Mouse (Mus musculus) liver, embryonic 14.5 days (tissue): ENCODE results near the gene Simc1. TPM values are rescaled to one million over a fixed set of nuclear protein-coding genes. Genes with fewer than 3 reads are reported as not detected.

Experiments
- ATAC-seq: fragments of 200-750 bp; cut with Nextera tagmentation; 2 replicates; pipeline ENCODE4 v1.8.0; 2017; ENCODE audit warnings: moderate number of reproducible peaks, mild to moderate bottlenecking, moderate library complexity; ENCODE audit not compliant: insufficient read depth
- DNase-seq, 3 experiments: peaks; one replicate each; pipeline ENCODE4 v3.0.0-alpha.2; 2012 to 2013; ENCODE audit warnings: low read depth in 3 of 3, low spot score in 3 of 3
- H3K27ac ChIP-seq: fragments of 300-500 bp; sonication (generic); 2 replicates; pipeline ENCODE4 v1.5.1; 2014; ENCODE audit warnings: moderate library complexity, mild to moderate bottlenecking, control low read depth, inconsistent platforms
- H3K27me3 ChIP-seq: fragments of 300-500 bp; sonication (generic); 2 replicates; pipeline ENCODE4 v1.6.1; 2014; ENCODE audit warnings: mild to moderate bottlenecking, low read length, moderate library complexity; ENCODE audit not compliant: control insufficient read depth, insufficient read depth
- H3K36me3 ChIP-seq: fragments of 300-500 bp; sonication (generic); replicated peaks from 2 replicates; pipeline ENCODE4 v1.6.1; 2014; ENCODE audit warnings: low read depth; ENCODE audit not compliant: control insufficient read depth, insufficient read depth
- H3K4me1 ChIP-seq, 2 experiments: fragments of 200-500 bp in 1 of 2; fragments of 300-500 bp in 1 of 2; sonication (generic) in 1 of 2; replicated peaks; 2 replicates each; pipeline ENCODE4 v1.6.1; 2012 to 2014; ENCODE audit warnings: antibody characterized with exemption in 1 of 2, inconsistent platforms in 1 of 2, low read length in 1 of 2; ENCODE audit not compliant: control insufficient read depth in 2 of 2, insufficient read depth in 2 of 2
- H3K4me2 ChIP-seq: fragments of 300-500 bp; sonication (generic); 2 replicates; pipeline ENCODE4 v1.6.1; 2014; ENCODE audit warnings: low read depth, mild to moderate bottlenecking, control low read depth, moderate library complexity
- H3K4me3 ChIP-seq, 2 experiments: fragments of 200-500 bp in 1 of 2; fragments of 300-500 bp in 1 of 2; sonication (generic) in 1 of 2; 2 replicates each; pipeline ENCODE4 v1.5.1; 2012 to 2014; ENCODE audit warnings: low read depth in 2 of 2, low read length in 2 of 2, mild to moderate bottlenecking in 2 of 2, control low read depth in 1 of 2, inconsistent platforms in 1 of 2, moderate library complexity in 1 of 2; ENCODE audit not compliant: insufficient read depth in 1 of 2
- H3K9ac ChIP-seq: fragments of 300-500 bp; sonication (generic); replicated peaks from 2 replicates; pipeline ENCODE4 v1.6.1; 2014; ENCODE audit warnings: mild to moderate bottlenecking, control low read depth, moderate library complexity
- H3K9me3 ChIP-seq: fragments of 300-500 bp; sonication (generic); 2 replicates; pipeline ENCODE4 v1.6.1; 2016; ENCODE audit warnings: low read length, mixed read lengths; ENCODE audit not compliant: control insufficient read depth
- CTCF ChIP-seq: IDR thresholded peaks from 2 replicates; pipeline ENCODE4 v1.5.1; 2016; ENCODE audit warnings: antibody characterized with exemption, low read depth, control low read depth
- EP300 ChIP-seq: IDR thresholded peaks from 2 replicates; pipeline ENCODE4 v1.6.1; 2016; ENCODE audit warnings: antibody characterized with exemption, low read depth
- WGBS: fragments of 180-500 bp; shearing (Covaris S2); extraction: QIAGEN DNeasy Blood & Tissue Kit; methylation state at CpG from one replicate; pipeline ENCODE4 v1.1.7; 2014; ENCODE audit not compliant: insufficient replicate concordance; 5-methylcytosine and 5-hydroxymethylcytosine counted together
- microRNA-seq: library from miRNA; unstranded; fragments of <30 nt; microRNA quantifications from one replicate; pipeline ENCODE4, GENCODE M21; 2016
- polyA plus RNA-seq, 2 experiments: library from polyadenylated mRNA; depleted of rRNA in 1 of 2; stranded (reverse) in 1 of 2; unstranded in 1 of 2; fragments of >200 nt; fragmentation: Nextera tagmentation in 1 of 2; extraction: Ambion mirVana in 1 of 2; gene quantifications; 2 replicates each; pipeline versions ENCODE4 v1.2.1 to v1.2.3; 2012 to 2014

The Simc1 gene
- polyA plus RNA-seq, 2 experiments: 2.0 to 2.8 TPM

DNA sequence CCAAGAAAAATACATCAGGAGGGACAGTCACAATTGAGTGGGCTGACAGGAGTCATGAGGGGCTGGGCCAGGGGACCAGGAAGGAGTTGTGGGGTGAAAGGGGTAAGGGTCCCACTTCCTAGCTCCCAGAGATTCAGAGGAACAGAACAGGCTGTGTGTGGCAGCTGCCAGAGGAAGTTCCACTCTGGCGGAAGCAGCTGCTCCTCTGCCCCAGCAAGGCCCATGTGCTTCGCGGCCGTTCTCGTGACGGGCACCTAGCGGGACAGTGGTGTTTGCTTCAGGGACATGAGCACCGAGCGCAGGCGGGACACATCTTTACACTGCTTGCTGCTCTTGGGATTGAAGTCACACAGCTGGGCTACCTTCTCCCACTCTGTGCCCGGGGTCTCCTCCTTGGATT lies 90.0 kb downstream of the Simc1 start:
- DNase-seq (no peak), ATAC-seq (no peak)
- WGBS: 69% methylated on average over 11 of the region's 11 CpGs
- H3K9me3 ChIP-seq: no peaks in the 10 kb centered on the region
- peaks cover 5 to 9% of the 10 kb centered on the region in 2 experiments; a peak in 2 of 4 replicates for H3K4me1 ChIP-seq
- no peak for TF ChIP-seq CTCF
- no peak for TF ChIP-seq EP300
- no peak overlapping the region for H3K9ac ChIP-seq
- no peak overlapping the region for H3K27ac ChIP-seq
- peaks cover 6% of the 10 kb centered on the region for H3K36me3 ChIP-seq
- H3K27me3 ChIP-seq: no peaks in the 10 kb centered on the region
- H3K4me2 ChIP-seq: no peak overlapping the region
- H3K4me3 ChIP-seq: no peak overlapping the region

- no peaks in the 10 kb centered on the region for H3K9me3 ChIP-seq
- no peak overlapping the region for H3K4me3 ChIP-seq
- no peak overlapping the region for H3K9ac ChIP-seq
- ATAC-seq: no peak
- DNase-seq: no peak
- H3K4me2 ChIP-seq: no peak overlapping the region
- WGBS: 76% methylated on average over 8 of the region's 8 CpGs
- H3K27me3 ChIP-seq: no peaks in the 10 kb centered on the region
- H3K27ac ChIP-seq: no peak overlapping the region
- H3K36me3 ChIP-seq: peaks cover 6% of the 10 kb centered on the region
- TF ChIP-seq CTCF: no peak
- no peak for TF ChIP-seq EP300
- H3K4me1 ChIP-seq: peaks cover 2% of the 10 kb centered on the region in 2 experiments; a peak in 2 of 4 replicates
These were observed 92.6 kb downstream of the Simc1 start for GRCm38 (mm10) chr13:54596107-54596690.

GRCm38 (mm10) chr13:54596870-54597269 lies 93.3 kb downstream of the Simc1 start:
- WGBS: 67% methylated on average over 5 of the region's 5 CpGs
- no peak overlapping the region for H3K4me3 ChIP-seq
- H3K4me2 ChIP-seq: no peak overlapping the region
- no peak overlapping the region for H3K9ac ChIP-seq
- TF ChIP-seq EP300 (no peak), CTCF (no peak)
- H3K9me3 ChIP-seq: no peaks in the 10 kb centered on the region
- peaks cover 6% of the 10 kb centered on the region for H3K36me3 ChIP-seq
- no peaks in the 10 kb centered on the region for H3K4me1 ChIP-seq
- no peak overlapping the region for H3K27ac ChIP-seq
- no peaks in the 10 kb centered on the region for H3K27me3 ChIP-seq
- ATAC-seq: no peak
- no peak for DNase-seq

GRCm38 (mm10) chr13:54598622-54599143 lies 95.1 kb downstream of the Simc1 start:
- Histone ChIP-seq H3K27ac (no peak overlapping the region), H3K4me2 (no peak overlapping the region), H3K9me3 (no peaks in the 10 kb centered on the region), H3K27me3 (no peaks in the 10 kb centered on the region), H3K4me1 (no peaks in the 10 kb centered on the region), H3K4me3 (no peak overlapping the region), H3K36me3 (peaks cover 5% of the 10 kb centered on the region), H3K9ac (no peak overlapping the region)
- DNase-seq (no peak), ATAC-seq (no peak)
- TF ChIP-seq CTCF: no peak
- 82% methylated on average over 12 of the region's 12 CpGs for WGBS

Small RNAs within 50 kb of the gene (microRNA-seq; reads per million reads assigned to microRNA genes)
- not detected for gene Gm24195

Other genes starting within 250 kb of the Simc1 start
- gene Cplx2, start 132.4 kb upstream of the Simc1 start, polyA plus RNA-seq (2012; rRNA removed): 0.39 and 0.49 TPM in 2 replicates
- 0.24 and 0.28 TPM in 2 replicates for gene Cplx2, start 132.4 kb upstream of the Simc1 start, polyA plus RNA-seq (2014; fragmentation: Nextera tagmentation; extraction: Ambion mirVana)
- 15.7 and 21.3 TPM in 2 replicates for gene Thoc3, start 34.9 kb upstream of the Simc1 start, polyA plus RNA-seq (2012; rRNA removed)
- 46.6 and 48.4 TPM in 2 replicates for gene Thoc3, start 34.9 kb upstream of the Simc1 start, polyA plus RNA-seq (2014; fragmentation: Nextera tagmentation; extraction: Ambion mirVana)
- 22.2 TPM in 2 replicates for gene 4833439L19Rik, start 61.7 kb downstream of the Simc1 start, polyA plus RNA-seq (2012; rRNA removed)
- gene 4833439L19Rik, start 61.7 kb downstream of the Simc1 start, polyA plus RNA-seq (2014; fragmentation: Nextera tagmentation; extraction: Ambion mirVana): 36.1 and 45.1 TPM in 2 replicates
- 5.6 and 6.8 TPM in 2 replicates for gene Arl10, start 71.2 kb downstream of the Simc1 start, polyA plus RNA-seq (2012; rRNA removed)
- 4.2 and 4.9 TPM in 2 replicates for gene Arl10, start 71.2 kb downstream of the Simc1 start, polyA plus RNA-seq (2014; fragmentation: Nextera tagmentation; extraction: Ambion mirVana)
- gene Nop16, start 86.3 kb downstream of the Simc1 start, polyA plus RNA-seq (2012; rRNA removed): 16.6 and 26.3 TPM in 2 replicates
- gene Nop16, start 86.3 kb downstream of the Simc1 start, polyA plus RNA-seq (2014; fragmentation: Nextera tagmentation; extraction: Ambion mirVana): 20.6 and 25.9 TPM in 2 replicates
- 55.7 and 57.7 TPM in 2 replicates for gene Higd2a, start 86.4 kb downstream of the Simc1 start, polyA plus RNA-seq (2012; rRNA removed)
- 112 and 113 TPM in 2 replicates for gene Higd2a, start 86.4 kb downstream of the Simc1 start, polyA plus RNA-seq (2014; fragmentation: Nextera tagmentation; extraction: Ambion mirVana)
- gene Cltb, start 107.6 kb downstream of the Simc1 start, polyA plus RNA-seq (2012; rRNA removed): 11.1 and 15.2 TPM in 2 replicates
- 30.6 and 33.3 TPM in 2 replicates for gene Cltb, start 107.6 kb downstream of the Simc1 start, polyA plus RNA-seq (2014; fragmentation: Nextera tagmentation; extraction: Ambion mirVana)
- gene Faf2, start 118.0 kb downstream of the Simc1 start, polyA plus RNA-seq (2012; rRNA removed): 9.5 and 11.0 TPM in 2 replicates
- gene Faf2, start 118.0 kb downstream of the Simc1 start, polyA plus RNA-seq (2014; fragmentation: Nextera tagmentation; extraction: Ambion mirVana): 31.2 and 36.9 TPM in 2 replicates
- gene Rnf44, start 190.1 kb downstream of the Simc1 start, polyA plus RNA-seq (2012; rRNA removed): 26.5 and 31.7 TPM in 2 replicates
- 25.3 and 33.1 TPM in 2 replicates for gene Rnf44, start 190.1 kb downstream of the Simc1 start, polyA plus RNA-seq (2014; fragmentation: Nextera tagmentation; extraction: Ambion mirVana)
- gene Cdhr2, start 197.7 kb downstream of the Simc1 start, polyA plus RNA-seq (2012; rRNA removed): 6.6 and 7.6 TPM in 2 replicates
- 8.6 and 8.9 TPM in 2 replicates for gene Cdhr2, start 197.7 kb downstream of the Simc1 start, polyA plus RNA-seq (2014; fragmentation: Nextera tagmentation; extraction: Ambion mirVana)
- gene Gprin1, start 246.1 kb downstream of the Simc1 start, polyA plus RNA-seq (2012; rRNA removed): 0.01 and 0.05 TPM in 2 replicates
- gene Gprin1, start 246.1 kb downstream of the Simc1 start, polyA plus RNA-seq (2014; fragmentation: Nextera tagmentation; extraction: Ambion mirVana): 0.03 TPM in 1 of 2 replicates, not detected in the other